Mouse (Mus musculus) gastrocnemius, postnatal 25 days (tissue): ENCODE measurements around the gene Ank3. TPM values are rescaled to one million over a fixed set of nuclear protein-coding genes. Genes with fewer than 3 reads are reported as not detected.
A peak's percentile ranks its signal among the peaks of the same experiment; 100 is the strongest.

Experiments used
- DNase-seq: peaks from one replicate; pipeline ENCODE4 v3.0.0; 2022
- total RNA-seq, 2 experiments: library from RNA; stranded (reverse); gene quantifications; 1 replicate in 1 of 2; 2 replicates in 1 of 2; pipeline ENCODE4 v1.2.3; 2021

The Ank3 gene
- total RNA-seq, 2 experiments from 2014 or later = 86.6 to 98.7 TPM

- no peak for DNase-seq
Observed at GRCm38 (mm10) chr10:69852366-69853091, 454.0 kb downstream of the Ank3 start.

GRCm38 (mm10) chr10:69854587-69855185 lies 456.1 kb downstream of the Ank3 start:
- DNase-seq = no peak

GRCm38 (mm10) chr10:69858011-69858410 lies 459.4 kb downstream of the Ank3 start:
- no peak for DNase-seq

GRCm38 (mm10) chr10:69858897-69859605 lies 460.5 kb downstream of the Ank3 start:
- no peak for DNase-seq

GRCm38 (mm10) chr10:69859848-69860479 lies 461.4 kb downstream of the Ank3 start:
- no peak for DNase-seq

GRCm38 (mm10) chr10:69862829-69863228 lies 464.3 kb downstream of the Ank3 start:
- DNase-seq = no peak

GRCm38 (mm10) chr10:69870348-69870747 lies 471.8 kb downstream of the Ank3 start:
- DNase-seq = peak; percentile 62

- peak; percentile 39 for DNase-seq
Observed at GRCm38 (mm10) chr10:69870947-69871346, 472.4 kb downstream of the Ank3 start.

GRCm38 (mm10) chr10:69872182-69872741 lies 473.7 kb downstream of the Ank3 start:
- peak; percentile 57 for DNase-seq

GRCm38 (mm10) chr10:69872892-69873291 lies 474.3 kb downstream of the Ank3 start:
- DNase-seq = no peak

- no peak for DNase-seq
Observed at GRCm38 (mm10) chr10:69874806-69875205, 476.2 kb downstream of the Ank3 start.

GRCm38 (mm10) chr10:69883935-69884680 lies 485.5 kb downstream of the Ank3 start:
- DNase-seq = no peak

- peak; percentile 35 for DNase-seq
Observed at GRCm38 (mm10) chr10:69888399-69888798, 489.8 kb downstream of the Ank3 start.

- DNase-seq = no peak
Observed at GRCm38 (mm10) chr10:69889779-69890178, 491.2 kb downstream of the Ank3 start.

GRCm38 (mm10) chr10:69890389-69890985 lies 491.9 kb downstream of the Ank3 start:
- DNase-seq = peak; percentile 53

GRCm38 (mm10) chr10:69892162-69892561 lies 493.6 kb downstream of the Ank3 start:
- no peak for DNase-seq

GRCm38 (mm10) chr10:69895606-69896005 lies 497.0 kb downstream of the Ank3 start:
- DNase-seq = no peak

- no peak for DNase-seq
Observed at GRCm38 (mm10) chr10:69897927-69898326, 499.4 kb downstream of the Ank3 start.

- DNase-seq = no peak
Observed at GRCm38 (mm10) chr10:69898821-69899220, 500.2 kb downstream of the Ank3 start.

GRCm38 (mm10) chr10:69899788-69900187 lies 501.2 kb downstream of the Ank3 start:
- DNase-seq = no peak

GRCm38 (mm10) chr10:69902024-69902423 lies 503.5 kb downstream of the Ank3 start:
- DNase-seq = no peak
